10 mouse cellular contexts compared by ENCODE assay signal in genomic region chr5:113660872-113661271, GRCm38 (mm10). TPM values are rescaled to one million over a fixed set of nuclear protein-coding genes. Genes with fewer than 3 reads are reported as not detected.
DNase-seq lines count a peak whose midpoint lies in the region; ATAC-seq and TF ChIP-seq lines count a peak whose summit lies in the region.
"Had no signal": no experiment of that assay in that cellular context is flagged by ENCODE, and none has a peak within 500 bp of the region (broad histone marks: within the 10 kb centered on the region; RNA-seq: fewer than 3 reads in every experiment).

No protein-coding gene starts in this region.

- peak; percentile 65 for DNase-seq in 3134 (ENCODE audit: extremely low read depth, insufficient read length, low spot score)
- peak; percentile 86 to 89 for DNase-seq in heart, adult 9 months (ENCODE audit: low spot score in 2 of 2)
- DNase-seq in lung, postnatal 10 days: peak; percentile 60
- no peak for DNase-seq in forebrain, embryonic 14.5 days (ENCODE audit: low spot score)
- DNase-seq in embryo, embryonic 11 days: no peak

- TF ChIP-seq EP300 in ES-Bruce4 (IDR thresholded peaks at IDR 0.05; ENCODE audit: insufficient read depth, low read depth, low read length): no peak

- 0 out of 2 replicates have a peak, but pooled peaks cover 2% of the 10 kb centered on the region for H3K9me3 ChIP-seq in ES-Bruce4 (replicated peaks; ENCODE audit: control insufficient read depth, insufficient read depth, low read length, poor library complexity, severe bottlenecking)
- no peaks in the 10 kb centered on the region for H3K9me3 ChIP-seq in forebrain, embryonic 14.5 days (replicated peaks; ENCODE audit: control insufficient read depth, low read length)
- H3K9me3 ChIP-seq: embryonic facial prominence, embryonic 13.5 days; liver, embryonic 15.5 days had no signal

- H3K9ac ChIP-seq in ES-Bruce4 (ENCODE audit: low read depth, poor library complexity, severe bottlenecking): peak overlapping the region; percentile 7; the same call in 1 of the 2 replicates
- H3K9ac ChIP-seq in forebrain, embryonic 14.5 days (ENCODE audit: low read length): no peak overlapping the region
- H3K9ac ChIP-seq: embryonic facial prominence, embryonic 13.5 days; liver, embryonic 15.5 days had no signal

- no peak for TF ChIP-seq POLR2A in ES-Bruce4 (IDR thresholded peaks at IDR 0.05; ENCODE audit: insufficient read depth, low read length)

- no peak overlapping the region for H3K4me2 ChIP-seq in forebrain, embryonic 14.5 days (ENCODE audit: low read length)
- H3K4me2 ChIP-seq: embryonic facial prominence, embryonic 13.5 days; liver, embryonic 15.5 days had no signal

- no peak overlapping the region for H3K27ac ChIP-seq in ES-Bruce4 (ENCODE audit: insufficient read depth, low read length)
- H3K27ac ChIP-seq in forebrain, embryonic 14.5 days (ENCODE audit: low read depth, low read length): no peak overlapping the region
- H3K27ac ChIP-seq: embryonic facial prominence, embryonic 13.5 days; liver, embryonic 15.5 days had no signal

- 81% methylated on average over 10 of the region's 10 CpGs for WGBS in forebrain, embryonic 14.5 days

- H3K4me3 ChIP-seq in ES-Bruce4 (ENCODE audit: low read depth, low read length): peak overlapping the region; percentile 40
- H3K4me3 ChIP-seq in forebrain, embryonic 14.5 days (ENCODE audit: low read depth, low read length): no peak overlapping the region
- H3K4me3 ChIP-seq: embryonic facial prominence, embryonic 13.5 days; liver, embryonic 15.5 days had no signal

- H3K27me3 ChIP-seq in ES-Bruce4 (ENCODE audit: control insufficient read depth, insufficient read depth, low read length, poor library complexity, severe bottlenecking): no peaks in the 10 kb centered on the region
- H3K27me3 ChIP-seq in forebrain, embryonic 14.5 days (replicated peaks; ENCODE audit: control insufficient read depth, insufficient read depth, low read length): no peaks in the 10 kb centered on the region
- H3K27me3 ChIP-seq: embryonic facial prominence, embryonic 13.5 days; liver, embryonic 15.5 days had no signal

- peak; percentile 34 for TF ChIP-seq CTCF in ES-Bruce4 (IDR thresholded peaks at IDR 0.05; ENCODE audit: low read depth, low read length)

- no peaks in the 10 kb centered on the region for H3K36me3 ChIP-seq in ES-Bruce4 (ENCODE audit: control insufficient read depth, insufficient read depth, low read length, poor library complexity, severe bottlenecking)
- no peaks in the 10 kb centered on the region for H3K36me3 ChIP-seq in forebrain, embryonic 14.5 days (ENCODE audit: control insufficient read depth, insufficient read depth, low read length)
- H3K36me3 ChIP-seq: embryonic facial prominence, embryonic 13.5 days; liver, embryonic 15.5 days had no signal

- ATAC-seq in forebrain, embryonic 14.5 days: no peak
- ATAC-seq in megakaryocyte-erythroid progenitor cell, adult 5-6 weeks (replicated peaks; ENCODE audit: low FRiP score, low TSS enrichment, poor library complexity, severe bottlenecking): no peak

- peaks cover 3% of the 10 kb centered on the region for H3K4me1 ChIP-seq in ES-Bruce4 (ENCODE audit: control insufficient read depth, insufficient read depth, low read length)
- H3K4me1 ChIP-seq in forebrain, embryonic 14.5 days (ENCODE audit: control insufficient read depth, insufficient read depth, low read length): no peaks in the 10 kb centered on the region
- H3K4me1 ChIP-seq: liver, embryonic 15.5 days had no signal

RNA-seq across cellular contexts. Expression of gene Cmklr1, which starts 10.6 kb away (rescaled TPM):
- polyA plus RNA-seq in ES-Bruce4 (2011; ENCODE audit: insufficient read depth, insufficient read length, low read depth, missing spikeins): 1.8 and 2.1 TPM in 2 replicates
- 1.6 and 1.7 TPM in 2 replicates for polyA plus RNA-seq in forebrain, embryonic 14.5 days (2014; fragmentation: Nextera tagmentation; extraction: Ambion mirVana)
- 0.48 and 2.2 TPM in 2 replicates for total RNA-seq in megakaryocyte-erythroid progenitor cell, adult 5-6 weeks (2014; fragmentation: Nextera tagmentation)
- total RNA-seq in megakaryocyte-erythroid progenitor cell, adult 5-6 weeks (2017): 0.23 TPM in 1 of 2 replicates, not detected in the other
- total RNA-seq: MEL had no signal

Comparison
In these comparisons a context has a peak if more than half of its experiments do, and no peak if none do; other contexts are left out.
1. DNase-seq: peak in 3134 (single experiment), heart, adult 9 months (2 of 2) and lung, postnatal 10 days (single experiment); none in forebrain, embryonic 14.5 days (single experiment) and embryo, embryonic 11 days (single experiment).